Mouse (Mus musculus): ENCODE measurements around the gene Strc. TPM values are rescaled to one million over a fixed set of nuclear protein-coding genes. Genes with fewer than 3 reads are reported as not detected.
"Not testable (repeated sequence)": the region's sequence is repeated elsewhere in the genome, so short reads cannot be mapped to it uniquely, and the experiment has no call there.

Gene Strc
- polyA plus RNA-seq (2012; rRNA removed), result 0.78 and 0.88 TPM in 2 replicates

DNA sequence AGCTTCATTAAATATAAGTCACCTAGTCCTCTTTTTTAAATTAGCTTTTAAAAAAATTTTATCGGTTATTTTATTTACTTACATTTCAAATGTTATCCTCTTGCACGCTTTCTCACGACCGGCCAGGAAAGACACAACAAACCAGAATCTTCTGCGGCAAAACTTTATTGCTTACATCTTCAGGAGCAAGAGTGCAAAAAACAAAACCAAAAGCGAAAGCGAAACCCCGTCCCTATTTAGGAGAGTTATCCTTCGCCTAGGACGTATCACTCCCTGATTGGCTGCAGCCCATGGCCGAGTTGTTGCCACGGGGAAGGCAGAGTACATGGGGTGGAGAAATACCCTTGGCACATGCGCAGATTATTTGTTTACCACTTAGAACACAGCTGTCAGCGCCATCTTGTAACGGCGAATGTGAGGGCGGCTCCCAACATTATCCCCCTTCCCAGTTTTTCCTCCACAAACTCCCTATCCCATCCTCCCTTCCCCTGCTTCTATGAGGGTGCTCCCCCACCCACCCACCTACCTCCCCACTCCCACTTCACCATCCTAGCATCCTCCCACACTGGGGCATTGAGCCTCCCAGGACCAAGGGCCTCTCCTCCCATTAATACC lies at the start of gene Strc:
Strc (minus strand) TSS at position 208 of the 615 bp plus-strand sequence.
- not testable (repeated sequence) for DNase-seq (ENCODE audit: extremely low spot score in 1 of 2, low spot score in 1 of 2)

DNA sequence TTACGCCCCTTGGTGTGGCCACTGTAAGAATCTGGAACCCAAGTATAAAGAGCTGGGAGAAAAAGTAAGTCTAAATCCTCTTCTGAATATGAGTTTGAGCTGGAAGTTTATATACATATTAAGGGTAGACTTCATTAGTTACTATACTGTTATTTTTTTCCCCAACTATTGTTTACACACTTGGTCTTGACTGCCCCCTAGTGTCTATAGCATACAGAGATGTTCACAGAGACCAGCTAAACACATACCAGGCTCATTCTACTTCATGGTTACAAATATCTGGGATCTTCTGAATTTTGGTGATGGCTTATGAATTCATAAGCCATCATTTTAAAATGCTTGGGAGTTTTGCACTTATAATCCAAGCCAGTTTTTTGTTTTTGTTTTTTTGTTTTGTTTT lies 47.9 kb upstream of the Strc start:
- no peak for DNase-seq (ENCODE audit: extremely low spot score in 1 of 2, low spot score in 1 of 2)

DNA sequence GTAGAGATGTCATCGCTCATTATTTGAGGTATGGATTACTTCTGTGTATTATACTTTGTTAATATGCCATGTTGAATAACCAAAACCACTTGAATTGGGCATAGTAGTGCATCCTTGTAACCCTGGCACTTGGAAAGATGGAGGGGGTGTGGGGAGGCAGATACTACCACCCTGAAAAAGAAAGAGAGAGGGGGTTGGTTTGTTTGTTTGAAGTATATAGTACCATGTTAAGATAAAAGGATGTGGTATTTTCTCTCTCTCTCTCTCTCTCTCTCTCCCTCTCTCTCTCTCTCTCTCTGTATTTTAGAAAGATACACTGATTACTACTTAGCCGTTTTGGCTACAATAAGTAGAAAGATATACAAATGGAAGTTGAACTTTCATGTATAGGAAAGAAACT lies 38.9 kb upstream of the Strc start:
- no peak for DNase-seq (ENCODE audit: extremely low spot score in 1 of 2, low spot score in 1 of 2)

DNA sequence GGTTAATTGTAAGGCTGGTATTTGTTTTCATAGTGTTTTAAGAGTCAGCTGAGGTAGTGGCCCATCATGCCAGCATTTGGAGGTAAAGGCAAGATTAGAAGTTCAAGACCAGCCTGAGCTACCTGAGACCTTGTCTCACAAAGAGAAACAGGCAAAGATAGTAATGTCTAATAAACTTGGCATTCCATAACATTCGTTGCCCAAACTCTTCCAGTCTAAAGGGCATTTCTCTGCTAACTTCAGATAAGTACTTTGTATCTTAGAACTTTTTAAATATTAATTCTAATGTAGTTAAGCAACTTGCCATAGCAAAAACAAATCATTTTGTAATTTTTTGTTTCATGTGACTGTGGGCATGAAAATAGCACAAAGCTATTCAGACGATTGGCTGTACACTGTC lies 36.2 kb upstream of the Strc start:
- DNase-seq (ENCODE audit: extremely low spot score in 1 of 2, low spot score in 1 of 2), result no peak

DNA sequence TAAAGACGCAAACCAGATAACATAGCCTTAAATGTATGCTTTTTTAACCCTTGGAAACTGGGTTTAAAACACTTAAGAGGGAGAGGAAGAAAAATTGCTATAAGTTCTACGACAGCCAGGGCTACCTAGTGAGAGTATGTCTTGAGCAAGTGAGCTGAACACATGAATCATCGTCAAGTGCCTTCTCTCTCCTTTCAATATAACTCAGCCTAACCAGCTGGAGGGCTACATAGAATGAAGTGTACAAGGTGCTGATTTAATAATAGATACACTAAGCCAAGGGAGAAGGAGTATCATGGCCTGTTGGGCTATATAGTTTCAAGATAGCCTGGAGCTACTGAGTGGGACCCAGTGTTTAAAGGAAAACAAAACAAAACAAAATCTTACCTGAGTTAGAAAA lies 31.5 kb upstream of the Strc start:
- no peak for DNase-seq (ENCODE audit: extremely low spot score in 1 of 2, low spot score in 1 of 2)

DNA sequence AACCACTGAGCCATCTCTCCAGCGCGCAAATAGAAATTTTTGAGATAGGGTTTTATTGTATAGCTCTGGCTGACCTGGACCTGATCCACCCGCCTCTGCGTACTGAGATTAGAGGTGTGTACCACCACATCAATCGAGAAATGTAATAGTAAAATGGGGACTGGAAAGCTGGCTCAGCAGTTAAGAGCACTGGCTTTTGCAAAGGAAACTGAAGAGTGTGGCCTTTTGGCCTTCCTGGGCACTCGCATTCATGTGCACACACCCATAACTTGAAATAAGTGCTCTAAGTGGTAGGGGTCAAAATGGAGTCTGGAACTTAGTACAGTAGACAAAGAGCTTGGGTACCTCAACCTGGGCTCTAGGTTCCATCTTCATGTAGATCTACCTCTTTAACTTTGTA lies 29.4 kb upstream of the Strc start:
- no peak for DNase-seq (ENCODE audit: extremely low spot score in 1 of 2, low spot score in 1 of 2)

DNA sequence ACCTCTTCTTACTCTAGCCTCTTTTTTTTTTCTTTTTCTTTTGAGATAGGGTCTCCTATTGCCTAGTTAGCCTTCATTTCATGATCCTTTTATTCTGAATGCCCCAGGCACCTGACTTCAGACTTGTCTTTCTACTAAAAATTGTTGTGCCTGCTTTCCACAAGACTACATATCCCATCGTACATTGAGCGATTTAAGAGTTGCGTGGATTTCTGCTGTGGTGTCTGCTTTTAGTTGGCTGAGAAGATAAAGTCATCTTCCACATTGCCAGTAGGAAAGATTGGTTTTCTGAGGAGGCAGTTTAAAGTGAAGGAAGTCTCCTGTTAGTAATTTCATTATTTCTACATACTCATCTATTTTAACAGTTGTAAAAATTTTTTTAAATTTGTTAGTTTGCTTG lies 28.6 kb upstream of the Strc start:
- peak in 1 of 2 experiments; percentile 42 for DNase-seq (ENCODE audit: extremely low spot score in 1 of 2, low spot score in 1 of 2)

DNA sequence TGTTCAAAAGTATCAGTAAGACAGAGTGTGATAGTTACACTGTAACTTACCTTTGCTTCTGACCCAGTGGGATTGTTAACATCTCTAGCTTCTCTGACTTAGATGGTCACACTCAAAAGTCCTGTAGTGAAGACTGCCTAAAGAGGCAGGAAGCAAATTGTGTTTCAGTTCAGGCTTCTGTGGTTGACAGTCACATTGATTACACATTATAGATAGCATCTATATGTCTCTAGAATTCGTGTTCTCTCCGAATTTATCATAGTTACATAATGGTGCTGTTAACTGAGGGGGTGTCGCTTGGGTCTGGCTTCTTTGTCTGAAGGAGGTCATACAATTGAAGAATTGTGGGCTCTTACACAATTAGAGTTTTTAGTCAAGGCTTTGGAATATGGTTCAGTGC lies 28.1 kb upstream of the Strc start:
- DNase-seq (ENCODE audit: extremely low spot score in 1 of 2, low spot score in 1 of 2), result no peak

DNA sequence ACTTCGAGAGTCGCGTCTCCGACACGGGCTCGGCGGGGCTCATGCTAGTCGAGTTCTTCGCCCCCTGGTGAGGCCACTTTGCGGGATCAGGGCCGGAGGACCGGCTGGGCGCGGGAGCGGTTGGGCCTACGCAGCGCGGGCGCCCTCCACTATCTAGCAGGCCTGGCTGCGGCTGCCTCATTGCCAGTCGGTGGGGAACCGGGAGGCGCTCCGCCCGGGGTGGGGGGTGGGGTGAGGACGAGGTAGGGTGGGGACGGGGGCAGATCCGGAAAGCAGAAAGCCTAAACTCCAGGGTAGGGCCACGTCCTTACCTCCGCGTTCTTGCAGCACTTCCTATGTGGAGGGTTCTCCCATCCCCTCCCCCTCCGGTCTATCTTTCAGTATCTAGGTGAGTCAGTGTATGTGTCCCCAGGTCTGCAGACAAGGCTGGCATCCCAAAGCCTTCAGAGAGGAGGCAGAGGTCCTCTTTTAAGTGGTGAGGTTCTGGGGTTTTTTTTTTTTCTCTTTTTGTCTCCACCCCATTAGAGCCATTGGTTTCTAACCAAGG lies 27.2 kb upstream of the Strc start:
- peak in 1 of 2 experiments; percentile 44 for DNase-seq (ENCODE audit: extremely low spot score in 1 of 2, low spot score in 1 of 2)

DNA sequence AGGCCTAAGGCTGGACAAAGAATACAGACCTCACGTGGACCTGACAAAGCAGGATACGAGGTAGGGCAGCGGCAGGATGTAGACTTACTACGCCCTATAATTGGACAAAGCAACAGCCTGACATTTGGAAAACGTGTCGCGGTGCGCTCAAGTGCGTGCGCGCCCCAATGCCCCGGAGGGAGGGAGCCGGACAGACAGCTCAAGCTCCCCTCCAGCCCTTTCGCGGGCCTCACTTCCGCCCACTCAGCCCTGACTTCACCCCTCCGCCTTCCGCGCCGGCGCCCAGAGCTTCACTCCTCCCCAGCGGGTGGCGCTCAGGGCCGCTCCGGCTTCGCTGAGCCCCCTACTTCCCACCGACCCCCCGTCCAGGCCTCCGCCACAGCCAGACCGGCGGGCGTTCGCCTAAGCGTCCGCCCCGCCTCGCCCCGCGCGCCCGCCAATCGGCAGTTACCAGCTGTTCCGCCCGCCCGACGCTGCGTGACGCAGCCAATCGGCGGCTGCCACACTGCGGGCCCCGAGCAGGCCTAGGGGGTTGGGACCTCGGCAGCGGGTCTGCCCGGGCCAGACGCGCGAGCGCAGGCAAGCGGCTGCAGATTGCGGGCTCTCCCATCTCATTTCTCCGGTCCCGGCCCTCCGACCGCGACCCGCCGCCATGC lies 26.5 kb upstream of the Strc start, which contains the start of the genes Pdia3 and Catsper2:
Pdia3 (plus strand) TSS at position 389 of the 656 bp plus-strand sequence.
Catsper2 (minus strand) TSS at position 406 of the 656 bp plus-strand sequence.
- DNase-seq (ENCODE audit: extremely low spot score in 1 of 2, low spot score in 1 of 2), result peak; percentile 89 to 95

DNA sequence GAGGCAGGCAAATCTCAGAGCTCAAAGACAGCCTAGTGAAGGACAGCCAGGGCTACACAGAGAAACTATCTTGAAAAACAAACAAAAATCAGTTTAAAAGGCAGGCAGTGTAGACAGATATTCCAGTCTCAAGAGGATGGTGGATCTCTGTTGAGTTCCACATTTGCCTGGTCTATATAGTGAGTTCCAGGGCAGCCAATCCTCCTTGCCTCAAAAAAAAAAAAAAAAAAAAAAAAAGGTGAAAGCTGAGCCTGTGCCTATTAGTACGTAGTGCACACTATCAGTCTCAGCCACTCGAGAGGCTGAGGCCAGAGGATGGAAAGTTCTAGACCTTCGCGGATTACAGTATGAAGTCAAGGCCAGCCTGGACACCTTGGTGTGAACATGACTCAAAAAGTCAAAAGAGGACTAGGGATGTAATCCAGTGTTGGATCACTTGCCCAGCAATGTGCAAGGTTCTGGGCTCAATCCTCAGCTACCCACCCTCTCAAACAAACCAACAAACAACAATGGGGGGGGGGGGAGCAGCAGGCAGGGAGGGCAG lies 25.9 kb upstream of the Strc start:
- DNase-seq (ENCODE audit: extremely low spot score in 1 of 2, low spot score in 1 of 2), result no peak

DNA sequence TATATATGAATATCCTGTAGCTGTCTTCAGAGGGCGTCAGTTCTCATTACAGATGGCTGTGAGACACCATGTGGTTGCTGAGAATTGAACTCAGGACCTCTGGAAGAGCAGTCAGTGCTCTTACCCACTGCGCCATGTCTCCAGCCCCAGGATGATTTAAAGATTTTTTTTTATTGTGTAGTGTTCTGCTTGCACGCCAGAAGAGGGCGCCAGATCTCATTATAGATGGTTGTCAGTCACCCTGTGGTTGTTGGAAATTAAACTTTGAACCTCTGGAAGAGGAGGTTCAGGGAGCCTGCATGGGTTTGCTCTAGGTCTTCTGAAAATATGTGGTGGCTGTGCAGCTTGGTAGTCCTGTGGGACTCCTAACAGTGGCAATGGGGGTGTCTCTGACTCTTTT lies 21.2 kb upstream of the Strc start:
- DNase-seq (ENCODE audit: extremely low spot score in 1 of 2, low spot score in 1 of 2), result peak in 1 of 2 experiments; percentile 20

DNA sequence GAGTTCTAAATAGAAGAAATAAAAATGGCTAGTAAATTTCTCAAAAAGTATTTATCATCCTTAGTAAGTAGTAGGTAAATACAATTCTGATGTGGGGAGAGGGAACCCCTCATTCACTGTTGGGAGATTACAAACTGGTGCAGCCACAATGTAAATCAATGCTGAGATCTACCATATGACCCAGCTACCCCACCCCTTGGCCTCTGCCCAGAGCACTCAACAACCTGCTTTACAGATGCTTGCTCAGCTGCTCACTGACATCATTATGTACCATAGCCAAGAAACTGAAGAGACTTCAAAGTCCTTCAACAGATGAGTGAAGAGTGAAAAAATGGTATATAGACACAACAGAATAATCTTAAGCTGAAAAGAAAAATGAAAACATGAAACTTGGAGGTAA lies 16.3 kb upstream of the Strc start:
- no peak for DNase-seq (ENCODE audit: extremely low spot score in 1 of 2, low spot score in 1 of 2)

DNA sequence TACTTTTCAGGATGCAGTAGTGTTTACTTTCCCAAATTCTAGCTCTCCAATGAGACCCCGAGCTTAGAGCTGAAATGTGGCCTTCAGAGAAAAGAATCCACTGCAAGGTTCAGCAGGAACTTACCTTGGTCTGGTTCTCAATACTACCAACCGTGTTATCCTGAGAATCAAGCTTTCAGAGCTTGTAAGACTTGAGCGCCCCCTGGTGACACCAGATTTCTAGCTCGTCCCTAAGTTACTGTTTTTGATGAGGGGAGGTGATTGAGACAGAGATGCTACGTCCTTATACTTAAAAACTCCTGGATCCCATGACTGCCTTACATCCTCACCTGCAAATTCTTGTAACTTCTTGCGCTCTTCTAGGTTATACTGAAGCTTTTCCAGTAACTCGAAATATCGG lies 9.7 kb upstream of the Strc start:
- peak; percentile 25 to 97 for DNase-seq (ENCODE audit: extremely low spot score in 1 of 2, low spot score in 1 of 2)

DNA sequence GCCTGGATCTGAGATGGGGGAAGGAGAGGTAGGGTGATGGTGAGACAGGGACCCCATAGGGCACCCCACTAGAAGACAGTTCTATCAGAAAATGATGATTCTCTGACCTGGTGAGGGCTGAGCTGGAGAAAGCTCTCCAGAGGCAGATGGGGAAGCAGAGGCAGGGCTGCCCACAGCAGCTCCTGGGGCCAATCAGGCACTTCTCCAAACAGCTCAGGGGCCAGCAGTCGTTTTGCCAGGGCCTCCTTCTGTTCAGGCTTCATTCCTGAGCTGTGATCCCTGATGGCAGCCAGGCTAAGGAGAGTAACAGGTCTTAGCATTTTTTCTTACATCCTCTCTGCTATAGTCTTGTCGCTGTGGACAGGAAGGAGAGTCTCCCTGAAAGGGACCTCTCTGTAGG lies 12.2 kb downstream of the Strc start:
- DNase-seq (ENCODE audit: extremely low spot score in 1 of 2, low spot score in 1 of 2), result no peak

DNA sequence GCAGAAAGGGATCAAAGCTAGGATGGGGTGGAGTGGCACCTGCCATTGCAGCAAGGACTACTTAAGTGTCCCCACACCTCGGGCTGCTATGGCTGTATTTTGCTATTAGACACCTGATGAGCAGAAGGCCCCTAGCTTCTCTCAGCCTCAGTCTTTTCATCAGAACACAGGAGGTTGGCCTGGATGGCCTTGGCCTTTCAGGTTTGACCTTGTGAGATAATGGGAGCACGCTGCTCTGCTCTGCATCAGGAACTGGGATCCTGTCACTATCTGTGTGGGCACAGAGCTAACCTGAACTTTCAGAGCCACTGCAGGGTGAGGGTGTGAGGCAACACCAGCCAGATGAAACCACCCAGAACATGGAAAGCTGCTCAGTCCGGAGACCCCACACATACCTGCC lies 14.7 kb downstream of the Strc start:
- no peak for DNase-seq (ENCODE audit: extremely low spot score in 1 of 2, low spot score in 1 of 2)

DNA sequence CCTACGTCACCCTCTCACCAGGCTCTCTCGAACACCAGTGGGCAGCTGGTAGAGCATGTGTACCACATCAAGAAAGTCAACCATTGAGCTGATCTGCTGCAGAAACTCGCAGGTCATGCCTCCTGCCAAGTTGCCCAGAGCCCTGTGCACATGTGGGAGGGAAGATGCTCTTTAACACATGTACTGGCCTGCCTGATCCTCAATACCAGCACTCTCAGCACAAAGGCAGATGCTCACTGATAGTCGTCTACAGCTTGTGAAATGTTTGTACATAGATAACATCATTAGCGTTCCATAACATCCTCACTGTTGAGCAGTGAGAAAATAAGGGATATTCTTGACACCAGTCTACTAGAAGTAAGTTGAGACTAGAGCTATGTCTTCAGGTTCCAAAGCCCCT lies 16.0 kb downstream of the Strc start:
- DNase-seq (ENCODE audit: extremely low spot score in 1 of 2, low spot score in 1 of 2), result no peak

DNA sequence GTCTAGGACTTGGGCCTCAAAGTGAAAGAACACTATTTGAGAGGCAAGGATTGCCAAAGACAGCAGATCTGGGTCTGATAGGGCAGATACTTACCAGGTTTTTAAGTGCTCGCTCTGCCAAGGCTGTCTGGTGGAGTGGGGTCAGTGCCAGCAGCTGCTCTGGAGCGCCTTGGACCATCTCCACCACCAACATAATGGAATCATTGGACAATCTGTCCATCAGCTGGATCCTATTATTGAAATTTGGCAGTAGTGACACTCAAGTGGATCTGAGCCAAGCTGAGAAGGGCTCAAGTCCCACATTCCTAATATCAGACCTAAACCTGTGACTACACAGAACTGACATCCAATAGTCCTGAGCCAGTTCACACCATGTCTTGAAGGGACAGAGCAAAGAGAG lies 18.1 kb downstream of the Strc start:
- no peak for DNase-seq (ENCODE audit: extremely low spot score in 1 of 2, low spot score in 1 of 2)

DNA sequence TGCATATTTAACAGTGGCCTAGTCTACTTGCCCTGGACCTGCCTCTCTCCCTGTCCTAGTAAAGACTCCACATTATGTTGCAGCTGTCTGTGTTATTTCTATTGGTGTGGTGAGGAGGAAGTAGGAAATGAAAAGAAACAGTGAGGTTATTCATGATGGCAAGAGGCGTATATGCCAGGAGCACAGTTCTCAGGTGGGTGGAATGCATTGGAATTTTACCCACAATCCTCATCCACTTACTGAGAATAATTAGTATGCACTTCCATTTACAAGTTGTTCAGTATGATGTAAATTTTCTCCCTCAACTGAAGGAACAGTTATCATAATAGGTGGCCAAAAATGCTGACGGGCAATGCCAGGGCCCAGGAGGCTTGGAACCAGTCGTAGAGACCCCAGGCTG lies 23.3 kb downstream of the Strc start:
- DNase-seq (ENCODE audit: extremely low spot score in 1 of 2, low spot score in 1 of 2), result peak in 1 of 2 experiments; percentile 57

DNA sequence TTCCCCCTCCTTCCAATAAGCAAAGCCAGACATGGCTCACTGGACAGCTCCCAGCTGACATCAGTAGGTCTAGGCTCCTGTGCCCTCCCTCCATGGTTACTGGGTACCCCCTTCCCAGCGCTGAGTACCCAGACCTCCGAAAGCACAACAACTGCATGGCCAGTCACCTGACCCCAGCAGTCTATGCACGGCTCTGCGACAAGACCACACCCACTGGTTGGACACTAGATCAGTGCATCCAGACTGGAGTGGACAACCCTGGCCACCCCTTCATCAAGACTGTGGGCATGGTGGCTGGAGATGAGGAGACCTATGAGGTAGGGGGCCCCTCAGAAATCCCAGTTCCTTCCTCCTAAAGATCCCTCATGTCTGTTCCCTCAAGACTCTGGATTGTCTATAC lies 27.5 kb downstream of the Strc start:
- DNase-seq (ENCODE audit: extremely low spot score in 1 of 2, low spot score in 1 of 2), result no peak

DNA sequence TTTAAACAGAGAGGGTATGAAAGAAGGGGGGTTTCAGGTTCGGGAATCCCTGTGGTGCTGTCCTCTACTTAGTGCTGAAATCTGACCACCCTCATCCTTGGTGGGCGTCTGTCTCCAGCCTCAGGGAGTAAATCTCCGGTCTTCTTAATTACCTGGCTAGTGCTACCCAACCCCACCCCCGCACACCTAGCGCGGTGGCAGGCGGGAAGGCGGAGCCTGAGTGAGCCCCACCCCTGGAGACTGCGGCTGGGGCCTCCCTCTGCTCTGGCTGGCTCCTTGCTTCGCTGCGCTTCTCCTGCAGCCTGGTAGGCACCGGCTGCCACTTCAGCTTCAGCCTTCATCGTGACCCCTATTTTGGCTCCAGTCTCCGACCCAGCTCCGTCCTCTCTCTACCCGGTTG lies 28.6 kb downstream of the Strc start:
- DNase-seq (ENCODE audit: extremely low spot score in 1 of 2, low spot score in 1 of 2), result peak; percentile 79 to 92

DNA sequence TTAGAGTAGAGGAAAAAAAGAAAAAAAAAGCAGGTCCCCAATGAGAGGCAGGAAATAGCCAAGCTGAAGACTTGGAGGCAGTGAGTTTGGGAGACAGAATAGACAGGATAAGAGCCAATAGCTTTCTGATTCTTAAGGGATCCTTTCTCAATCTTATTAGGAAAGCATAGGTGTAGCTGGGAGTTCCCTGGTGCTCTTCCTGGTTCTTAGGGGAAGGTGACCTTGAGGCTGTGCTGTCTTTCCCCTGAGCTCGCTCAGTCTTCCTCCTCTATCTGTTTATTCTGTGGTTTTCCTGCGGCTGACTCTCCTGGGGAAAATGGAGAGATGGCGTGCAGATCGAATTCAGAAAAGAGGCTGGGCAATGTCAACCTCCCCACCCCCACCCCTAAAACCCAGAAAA lies 29.0 kb downstream of the Strc start:
- DNase-seq (ENCODE audit: extremely low spot score in 1 of 2, low spot score in 1 of 2), result no peak

Data from frontal cortex, adult 2 months (tissue).